In genomic region chr5:139668494-139668893, GRCm38 (mm10) we compare ENCODE assay signal across 8 mouse cellular contexts.
DNase-seq lines count a peak whose midpoint lies in the region; ATAC-seq and TF ChIP-seq lines count a peak whose summit lies in the region.

No protein-coding gene starts in this region.

- no peak overlapping the region for H3K9ac ChIP-seq in intestine, embryonic 15.5 days
- H3K9ac ChIP-seq in midbrain, embryonic 13.5 days (replicated peaks): no peak overlapping the region
- H3K9ac ChIP-seq in stomach, embryonic 15.5 days: no peak overlapping the region

- ATAC-seq in frontal cortex, adult (ENCODE audit: low TSS enrichment): no peak
- ATAC-seq in intestine, embryonic 15.5 days: peak; percentile 76
- peak; percentile 78 for ATAC-seq in midbrain, embryonic 13.5 days
- peak; percentile 44; the same call in 1 of the 2 replicates for ATAC-seq in stomach, embryonic 15.5 days (ENCODE audit: insufficient read depth, low FRiP score, low read depth)

- intact Hi-C loops in gastrocnemius, adult 2 months (cut with DNase I): loop anchor here (1.0 kb wide), 1 partner anchor 132 kb away; no protein-coding TSS in a partner anchor
- intact Hi-C loops in left cerebral cortex, postnatal 4 days (cut with DNase I): loop anchor here (10.0 kb wide), 1 partner anchor 134 kb away; no protein-coding TSS in a partner anchor

- no peak overlapping the region for H3K4me3 ChIP-seq in gastrocnemius, adult 2 months
- no peak overlapping the region for H3K4me3 ChIP-seq in intestine, embryonic 15.5 days (replicated peaks)
- no peak overlapping the region for H3K4me3 ChIP-seq in midbrain, embryonic 13.5 days (replicated peaks)
- H3K4me3 ChIP-seq in stomach, embryonic 15.5 days (replicated peaks): 0 out of 2 replicates have a peak overlapping the region, but pooled peaks have one; percentile 8

- H3K27ac ChIP-seq in gastrocnemius, adult 2 months: no peak overlapping the region
- no peak overlapping the region for H3K27ac ChIP-seq in intestine, embryonic 15.5 days
- H3K27ac ChIP-seq in midbrain, embryonic 13.5 days: no peak overlapping the region
- H3K27ac ChIP-seq in stomach, embryonic 15.5 days: no peak overlapping the region

- peak; percentile 84 for TF ChIP-seq CTCF in gastrocnemius, adult 2 months (IDR thresholded peaks at IDR 0.05)

- H3K4me1 ChIP-seq in intestine, embryonic 15.5 days (replicated peaks): peaks cover 3% of the 10 kb centered on the region; the same call in 1 of the 2 replicates
- peaks cover 17% of the 10 kb centered on the region; the same call in 1 of the 2 replicates for H3K4me1 ChIP-seq in midbrain, embryonic 13.5 days (replicated peaks)
- peaks cover 5% of the 10 kb centered on the region for H3K4me1 ChIP-seq in stomach, embryonic 15.5 days

- H3K9me3 ChIP-seq in intestine, embryonic 15.5 days: no peaks in the 10 kb centered on the region
- no peaks in the 10 kb centered on the region for H3K9me3 ChIP-seq in midbrain, embryonic 13.5 days
- H3K9me3 ChIP-seq in stomach, embryonic 15.5 days: no peaks in the 10 kb centered on the region

- H3K4me2 ChIP-seq in intestine, embryonic 15.5 days (replicated peaks): peak overlapping the region; percentile 35
- H3K4me2 ChIP-seq in midbrain, embryonic 13.5 days (replicated peaks): peak overlapping the region; percentile 35
- H3K4me2 ChIP-seq in stomach, embryonic 15.5 days: peak overlapping the region; percentile 36

- H3K27me3 ChIP-seq in intestine, embryonic 15.5 days (replicated peaks): peaks cover 57% of the 10 kb centered on the region
- H3K27me3 ChIP-seq in midbrain, embryonic 13.5 days: peaks cover 83% of the 10 kb centered on the region
- peaks cover 56% of the 10 kb centered on the region for H3K27me3 ChIP-seq in stomach, embryonic 15.5 days (replicated peaks)

- no peaks in the 10 kb centered on the region for H3K36me3 ChIP-seq in intestine, embryonic 15.5 days
- no peaks in the 10 kb centered on the region for H3K36me3 ChIP-seq in midbrain, embryonic 13.5 days
- no peaks in the 10 kb centered on the region for H3K36me3 ChIP-seq in stomach, embryonic 15.5 days

- DNase-seq in frontal cortex, postnatal 14 days (ENCODE audit: low spot score in 2 of 2): peak; percentile 19 to 43
- DNase-seq in cerebellum, postnatal 25 days: peak; percentile 92 to 94
- peak; percentile 74 for DNase-seq in gastrocnemius, adult 2 months
- DNase-seq in left cerebral cortex, postnatal 4 days: peak; percentile 87

- 1% methylated on average over 24 of the region's 24 CpGs for WGBS in intestine, embryonic 15.5 days
- under 1% methylated on average over 24 of the region's 24 CpGs for WGBS in midbrain, embryonic 13.5 days
- 1% methylated on average over 24 of the region's 24 CpGs for WGBS in stomach, embryonic 15.5 days

Comparison
In these comparisons a context has a peak if more than half of its experiments do, and no peak if none do; other contexts are left out.
1. DNase-seq: peak in every context shown above with its lines; median percentile 93 in cerebellum, postnatal 25 days; 87 in left cerebral cortex, postnatal 4 days; 74 in gastrocnemius, adult 2 months; 31 in frontal cortex, postnatal 14 days.